Mouse (Mus musculus): ENCODE data around the gene Iqcf4.
"Not testable (repeated sequence)": the region's sequence is repeated elsewhere in the genome, so short reads cannot be mapped to it uniquely, and the experiment has no call there.

Iqcf4 gene

GRCm38 (mm10) chr9:106570896-106571295, at the start of gene Iqcf4:
TSS of gene Iqcf4 (minus strand) at chr9:106570996.
- no peak for DNase-seq

- DNase-seq: no peak
Observed at GRCm38 (mm10) chr9:106617496-106617895, 46.7 kb upstream of the Iqcf4 start.

GRCm38 (mm10) chr9:106616306-106616705, 45.5 kb upstream of the Iqcf4 start:
- no peak for DNase-seq

- no peak for DNase-seq
Observed at GRCm38 (mm10) chr9:106614616-106615015, 43.8 kb upstream of the Iqcf4 start.

- DNase-seq: no peak
Observed at GRCm38 (mm10) chr9:106613951-106614350, 43.2 kb upstream of the Iqcf4 start.

- DNase-seq: no peak
Observed at GRCm38 (mm10) chr9:106610727-106611126, 39.9 kb upstream of the Iqcf4 start.

GRCm38 (mm10) chr9:106600546-106600945, 29.8 kb upstream of the Iqcf4 start:
- DNase-seq: no peak

- DNase-seq: no peak
Observed at GRCm38 (mm10) chr9:106598466-106598865, 27.7 kb upstream of the Iqcf4 start.

GRCm38 (mm10) chr9:106595836-106596235, 25.0 kb upstream of the Iqcf4 start:
- DNase-seq: no peak

- not testable (repeated sequence) for DNase-seq
Observed at GRCm38 (mm10) chr9:106595402-106595801, 24.6 kb upstream of the Iqcf4 start.

GRCm38 (mm10) chr9:106592158-106592557, 21.4 kb upstream of the Iqcf4 start:
- DNase-seq: no peak

GRCm38 (mm10) chr9:106582552-106582951, 11.8 kb upstream of the Iqcf4 start:
- no peak for DNase-seq

- no peak for DNase-seq
Observed at GRCm38 (mm10) chr9:106580016-106580415, 9.2 kb upstream of the Iqcf4 start.

GRCm38 (mm10) chr9:106576112-106576511, 5.3 kb upstream of the Iqcf4 start:
- DNase-seq: no peak

- no peak for DNase-seq
Observed at GRCm38 (mm10) chr9:106573366-106573765, 2.6 kb upstream of the Iqcf4 start.

GRCm38 (mm10) chr9:106572186-106572585, 1.4 kb upstream of the Iqcf4 start:
- no peak for DNase-seq

GRCm38 (mm10) chr9:106566437-106566836, 4.4 kb downstream of the Iqcf4 start:
- peak in 1 of 2 experiments; percentile 4 for DNase-seq

GRCm38 (mm10) chr9:106564025-106564424, 6.8 kb downstream of the Iqcf4 start:
- no peak for DNase-seq

- no peak for DNase-seq
Observed at GRCm38 (mm10) chr9:106562291-106562690, 8.5 kb downstream of the Iqcf4 start.

- no peak for DNase-seq
Observed at GRCm38 (mm10) chr9:106561531-106561930, 9.3 kb downstream of the Iqcf4 start, which contains the start of gene Iqcf3. TSS of gene Iqcf3 (minus strand) at chr9:106561631.

- DNase-seq: no peak
Observed at GRCm38 (mm10) chr9:106534975-106535374, 35.8 kb downstream of the Iqcf4 start.

- DNase-seq: no peak
Observed at GRCm38 (mm10) chr9:106534296-106534695, 36.5 kb downstream of the Iqcf4 start.

- DNase-seq: no peak
Observed at GRCm38 (mm10) chr9:106531833-106532232, 39.0 kb downstream of the Iqcf4 start.

- no peak for DNase-seq
Observed at GRCm38 (mm10) chr9:106519909-106520308, 50.9 kb downstream of the Iqcf4 start.

- no peak for DNase-seq
Observed at GRCm38 (mm10) chr9:106519433-106519832, 51.4 kb downstream of the Iqcf4 start.
